Mouse (Mus musculus): ENCODE measurements around the gene Mars2. TPM values are rescaled to one million over a fixed set of nuclear protein-coding genes. Genes with fewer than 3 reads are reported as not detected.

Mars2 gene
- polyA plus RNA-seq, 1 experiment from 2014 or later = 2.8 TPM

- Histone ChIP-seq H3K27ac (ENCODE audit: low read depth, low read length) (no peak overlapping the region), H3K9ac (ENCODE audit: low read length) (no peak overlapping the region), H3K27me3 (ENCODE audit: control insufficient read depth, insufficient read depth, low read length) (no peaks in the 10 kb centered on the region), H3K36me3 (ENCODE audit: control insufficient read depth, insufficient read depth, low read length) (no peaks in the 10 kb centered on the region), H3K4me3 (ENCODE audit: low read depth, low read length) (no peak overlapping the region), H3K4me2 (no peak overlapping the region), H3K9me3 (ENCODE audit: control insufficient read depth, low read length) (no peaks in the 10 kb centered on the region), H3K4me1 (ENCODE audit: control insufficient read depth, insufficient read depth, low read length) (no peaks in the 10 kb centered on the region)
- whole genome bisulfite sequencing = 91% methylated on average over 6 of the region's 6 CpGs
- ATAC-seq (ENCODE audit: low FRiP score) = no peak
- DNase-seq (ENCODE audit: low spot score, missing footprints) = no peak
Measured at GRCm38 (mm10) chr1:55213936-55214335, 23.0 kb upstream of the Mars2 start.

- Histone ChIP-seq H3K4me2 (no peak overlapping the region), H3K4me1 (ENCODE audit: control insufficient read depth, insufficient read depth, low read length) (no peaks in the 10 kb centered on the region), H3K4me3 (ENCODE audit: low read depth, low read length) (no peak overlapping the region), H3K27me3 (ENCODE audit: control insufficient read depth, insufficient read depth, low read length) (no peaks in the 10 kb centered on the region), H3K27ac (ENCODE audit: low read depth, low read length) (no peak overlapping the region), H3K36me3 (ENCODE audit: control insufficient read depth, insufficient read depth, low read length) (no peaks in the 10 kb centered on the region), H3K9me3 (ENCODE audit: control insufficient read depth, low read length) (no peaks in the 10 kb centered on the region), H3K9ac (ENCODE audit: low read length) (no peak overlapping the region)
- no peak for ATAC-seq (ENCODE audit: low FRiP score)
- 71% methylated on average over 11 of the region's 11 CpGs for WGBS
- no peak for DNase-seq (ENCODE audit: low spot score, missing footprints)
Measured at GRCm38 (mm10) chr1:55215185-55215813, 21.7 kb upstream of the Mars2 start.

- Histone ChIP-seq H3K9ac (ENCODE audit: low read length) (no peak overlapping the region), H3K36me3 (ENCODE audit: control insufficient read depth, insufficient read depth, low read length) (no peaks in the 10 kb centered on the region), H3K4me2 (no peak overlapping the region), H3K4me1 (ENCODE audit: control insufficient read depth, insufficient read depth, low read length) (no peaks in the 10 kb centered on the region), H3K27ac (ENCODE audit: low read depth, low read length) (no peak overlapping the region), H3K4me3 (ENCODE audit: low read depth, low read length) (no peak overlapping the region), H3K27me3 (ENCODE audit: control insufficient read depth, insufficient read depth, low read length) (no peaks in the 10 kb centered on the region), H3K9me3 (ENCODE audit: control insufficient read depth, low read length) (no peaks in the 10 kb centered on the region)
- DNase-seq (ENCODE audit: low spot score, missing footprints) (no peak), ATAC-seq (ENCODE audit: low FRiP score) (no peak)
- 88% methylated on average over 2 of the region's 2 CpGs for WGBS
Measured at GRCm38 (mm10) chr1:55217191-55217590, 19.8 kb upstream of the Mars2 start.

GRCm38 (mm10) chr1:55221352-55221751 is 15.6 kb upstream of the Mars2 start:
- H3K4me2 ChIP-seq = no peak overlapping the region
- no peak for ATAC-seq (ENCODE audit: low FRiP score)
- no peak overlapping the region for H3K9ac ChIP-seq (ENCODE audit: low read length)
- H3K36me3 ChIP-seq (ENCODE audit: control insufficient read depth, insufficient read depth, low read length) = no peaks in the 10 kb centered on the region
- no peaks in the 10 kb centered on the region for H3K27me3 ChIP-seq (ENCODE audit: control insufficient read depth, insufficient read depth, low read length)
- H3K4me3 ChIP-seq (ENCODE audit: low read depth, low read length) = no peak overlapping the region
- H3K9me3 ChIP-seq (ENCODE audit: control insufficient read depth, low read length) = no peaks in the 10 kb centered on the region
- DNase-seq (ENCODE audit: low spot score, missing footprints) = no peak
- no peak overlapping the region for H3K27ac ChIP-seq (ENCODE audit: low read depth, low read length)
- H3K4me1 ChIP-seq (ENCODE audit: control insufficient read depth, insufficient read depth, low read length) = peaks cover 2% of the 10 kb centered on the region; the same call in 1 of the 2 replicates
- WGBS = 78% methylated on average over 4 of the region's 4 CpGs

GRCm38 (mm10) chr1:55223026-55223425 is 14.0 kb upstream of the Mars2 start:
- H3K36me3 ChIP-seq (ENCODE audit: control insufficient read depth, insufficient read depth, low read length) = no peaks in the 10 kb centered on the region
- 88% methylated on average over 7 of the region's 7 CpGs for WGBS
- no peaks in the 10 kb centered on the region for H3K9me3 ChIP-seq (ENCODE audit: control insufficient read depth, low read length)
- no peak overlapping the region for H3K4me3 ChIP-seq (ENCODE audit: low read depth, low read length)
- DNase-seq (ENCODE audit: low spot score, missing footprints) (no peak), ATAC-seq (ENCODE audit: low FRiP score) (no peak)
- no peak overlapping the region for H3K9ac ChIP-seq (ENCODE audit: low read length)
- H3K27ac ChIP-seq (ENCODE audit: low read depth, low read length) = no peak overlapping the region
- peaks cover 2% of the 10 kb centered on the region; the same call in 1 of the 2 replicates for H3K4me1 ChIP-seq (ENCODE audit: control insufficient read depth, insufficient read depth, low read length)
- no peaks in the 10 kb centered on the region for H3K27me3 ChIP-seq (ENCODE audit: control insufficient read depth, insufficient read depth, low read length)
- H3K4me2 ChIP-seq = no peak overlapping the region

- no peak for DNase-seq (ENCODE audit: low spot score, missing footprints)
- Histone ChIP-seq H3K9ac (ENCODE audit: low read length) (no peak overlapping the region), H3K4me3 (ENCODE audit: low read depth, low read length) (no peak overlapping the region), H3K27ac (ENCODE audit: low read depth, low read length) (no peak overlapping the region), H3K4me2 (no peak overlapping the region), H3K4me1 (ENCODE audit: control insufficient read depth, insufficient read depth, low read length) (peaks cover 2% of the 10 kb centered on the region; the same call in 1 of the 2 replicates), H3K27me3 (ENCODE audit: control insufficient read depth, insufficient read depth, low read length) (no peaks in the 10 kb centered on the region), H3K9me3 (ENCODE audit: control insufficient read depth, low read length) (no peaks in the 10 kb centered on the region), H3K36me3 (ENCODE audit: control insufficient read depth, insufficient read depth, low read length) (no peaks in the 10 kb centered on the region)
- 74% methylated on average over 11 of the region's 11 CpGs for WGBS
- ATAC-seq (ENCODE audit: low FRiP score) = no peak
Measured at GRCm38 (mm10) chr1:55224111-55224510, 12.9 kb upstream of the Mars2 start.

- ATAC-seq (ENCODE audit: low FRiP score) (no peak), DNase-seq (ENCODE audit: low spot score, missing footprints) (peak; percentile 84)
- Histone ChIP-seq H3K9ac (ENCODE audit: low read length) (no peak overlapping the region), H3K36me3 (ENCODE audit: control insufficient read depth, insufficient read depth, low read length) (no peaks in the 10 kb centered on the region), H3K27me3 (ENCODE audit: control insufficient read depth, insufficient read depth, low read length) (no peaks in the 10 kb centered on the region), H3K9me3 (ENCODE audit: control insufficient read depth, low read length) (no peaks in the 10 kb centered on the region), H3K4me3 (ENCODE audit: low read depth, low read length) (0 out of 2 replicates have a peak overlapping the region, but pooled peaks have one; percentile 1), H3K4me1 (ENCODE audit: control insufficient read depth, insufficient read depth, low read length) (peaks cover 2% of the 10 kb centered on the region; the same call in 1 of the 2 replicates), H3K4me2 (peak overlapping the region; percentile 64; the same call in 1 of the 2 replicates), H3K27ac (ENCODE audit: low read depth, low read length) (no peak overlapping the region)
- 46% methylated on average over 3 of the region's 3 CpGs for WGBS
Measured at GRCm38 (mm10) chr1:55225398-55225797, 11.6 kb upstream of the Mars2 start.

GRCm38 (mm10) chr1:55226011-55226857 is 10.7 kb upstream of the Mars2 start, which contains the start of gene Rftn2:
Gene Rftn2, minus strand, starts transcription at chr1:55226782.
- Histone ChIP-seq H3K4me3 (ENCODE audit: low read depth, low read length) (peak within 1 kb of the TSS; percentile 34), H3K36me3 (ENCODE audit: control insufficient read depth, insufficient read depth, low read length) (no peaks in the 10 kb centered on the region), H3K4me1 (ENCODE audit: control insufficient read depth, insufficient read depth, low read length) (peaks cover 2% of the 10 kb centered on the region; the same call in 1 of the 2 replicates), H3K27ac (ENCODE audit: low read depth, low read length) (no peak within 1 kb of the TSS; the same call in 1 of the 2 replicates), H3K9me3 (ENCODE audit: control insufficient read depth, low read length) (no peaks in the 10 kb centered on the region), H3K27me3 (ENCODE audit: control insufficient read depth, insufficient read depth, low read length) (no peaks in the 10 kb centered on the region), H3K4me2 (peak within 1 kb of the TSS; percentile 64), H3K9ac (ENCODE audit: low read length) (peak within 1 kb of the TSS; percentile 56)
- DNase-seq (ENCODE audit: low spot score, missing footprints) (peak; percentile 94), ATAC-seq (ENCODE audit: low FRiP score) (peak; percentile 73; the same call in 1 of the 2 replicates)
- WGBS = 1% methylated on average over 26 of the region's 26 CpGs

GRCm38 (mm10) chr1:55227376-55227775 is 9.6 kb upstream of the Mars2 start:
- no peak overlapping the region for H3K9ac ChIP-seq (ENCODE audit: low read length)
- ATAC-seq (ENCODE audit: low FRiP score) (no peak), DNase-seq (ENCODE audit: low spot score, missing footprints) (no peak)
- H3K4me3 ChIP-seq (ENCODE audit: low read depth, low read length) = no peak overlapping the region
- H3K27me3 ChIP-seq (ENCODE audit: control insufficient read depth, insufficient read depth, low read length) = no peaks in the 10 kb centered on the region
- H3K4me2 ChIP-seq = no peak overlapping the region
- no peaks in the 10 kb centered on the region for H3K9me3 ChIP-seq (ENCODE audit: control insufficient read depth, low read length)
- WGBS = 45% methylated on average over 1 of the region's 1 CpGs
- H3K27ac ChIP-seq (ENCODE audit: low read depth, low read length) = no peak overlapping the region
- peaks cover 2% of the 10 kb centered on the region; the same call in 1 of the 2 replicates for H3K4me1 ChIP-seq (ENCODE audit: control insufficient read depth, insufficient read depth, low read length)
- H3K36me3 ChIP-seq (ENCODE audit: control insufficient read depth, insufficient read depth, low read length) = no peaks in the 10 kb centered on the region

Data from midbrain, embryonic 11.5 days (tissue).